Mouse (Mus musculus) neural tube, embryonic 15.5 days (tissue): ENCODE measurements around the gene Gnb4. TPM values are rescaled to one million over a fixed set of nuclear protein-coding genes. Genes with fewer than 3 reads are reported as not detected.

ENCODE experiments used
- ATAC-seq: fragments of 200-750 bp; cut with Nextera tagmentation; 2 replicates; pipeline ENCODE4 v1.8.0; 2017; ENCODE audit warnings: mild to moderate bottlenecking, moderate TSS enrichment, moderate library complexity; ENCODE audit not compliant: low FRiP score
- H3K27ac ChIP-seq: fragments of 300-500 bp; sonication (generic); replicated peaks from 2 replicates; pipeline ENCODE4 v1.5.1; 2015; ENCODE audit warnings: mild to moderate bottlenecking, inconsistent platforms
- H3K27me3 ChIP-seq: fragments of 300-500 bp; sonication (generic); replicated peaks from 2 replicates; pipeline ENCODE4 v1.6.1; 2015; ENCODE audit warnings: inconsistent platforms
- H3K36me3 ChIP-seq: fragments of 300-500 bp; sonication (generic); 2 replicates; pipeline ENCODE4 v1.6.1; 2015; ENCODE audit warnings: inconsistent platforms
- H3K4me1 ChIP-seq: fragments of 300-500 bp; sonication (generic); 2 replicates; pipeline ENCODE4 v1.6.1; 2015; ENCODE audit warnings: inconsistent platforms
- H3K4me2 ChIP-seq: fragments of 300-500 bp; sonication (generic); 2 replicates; pipeline ENCODE4 v1.6.1; 2015; ENCODE audit warnings: inconsistent platforms, mild to moderate bottlenecking, moderate library complexity
- H3K4me3 ChIP-seq: fragments of 300-500 bp; sonication (generic); replicated peaks from 2 replicates; pipeline ENCODE4 v1.5.1; 2015; ENCODE audit warnings: mild to moderate bottlenecking, inconsistent platforms
- H3K9ac ChIP-seq: fragments of 300-500 bp; sonication (generic); replicated peaks from 2 replicates; pipeline ENCODE4 v1.6.1; 2015; ENCODE audit warnings: mild to moderate bottlenecking, inconsistent platforms
- H3K9me3 ChIP-seq: fragments of 300-500 bp; sonication (generic); replicated peaks from 2 replicates; pipeline ENCODE4 v1.6.1; 2016; ENCODE audit warnings: inconsistent platforms
- WGBS: fragments of 180-500 bp; shearing (Covaris S2); methylation state at CpG from one replicate; pipeline ENCODE4 v1.1.7; 2015; ENCODE audit warnings: mixed read lengths; 5-methylcytosine and 5-hydroxymethylcytosine counted together
- polyA plus RNA-seq: library from polyadenylated mRNA; unstranded; fragments of >200 nt; fragmentation: Nextera tagmentation; extraction: Ambion mirVana; gene quantifications from 2 replicates; pipeline ENCODE4 v1.2.1, GENCODE M21; 2015

Gnb4 gene
- polyA plus RNA-seq = 101 and 106 TPM in 2 replicates

GRCm38 (mm10) chr3:32616331-32617052 is at the start of gene Gnb4:
Gene Gnb4 (minus strand): TSS chr3:32616585.
- H3K9me3 ChIP-seq = no peaks in the 10 kb centered on the region
- peak within 1 kb of the TSS; percentile 62 for H3K4me2 ChIP-seq
- under 1% methylated on average over 54 of the region's 83 CpGs for WGBS
- peak within 1 kb of the TSS; percentile 80 for H3K27ac ChIP-seq
- peak; percentile 95 for ATAC-seq
- H3K36me3 ChIP-seq = no peaks in the 10 kb centered on the region
- no peaks in the 10 kb centered on the region for H3K27me3 ChIP-seq
- H3K9ac ChIP-seq = peak within 1 kb of the TSS; percentile 67
- peaks cover 29% of the 10 kb centered on the region for H3K4me1 ChIP-seq
- peak within 1 kb of the TSS; percentile 67 for H3K4me3 ChIP-seq

GRCm38 (mm10) chr3:32661556-32661930 is 45.2 kb upstream of the Gnb4 start:
- no peak for ATAC-seq
- H3K27ac ChIP-seq = no peak overlapping the region
- no peaks in the 10 kb centered on the region for H3K9me3 ChIP-seq
- WGBS = 94% methylated on average over 3 of the region's 3 CpGs
- H3K9ac ChIP-seq = no peak overlapping the region
- no peak overlapping the region for H3K4me2 ChIP-seq
- no peaks in the 10 kb centered on the region for H3K4me1 ChIP-seq
- H3K27me3 ChIP-seq = no peaks in the 10 kb centered on the region
- no peaks in the 10 kb centered on the region for H3K36me3 ChIP-seq
- no peak overlapping the region for H3K4me3 ChIP-seq

GRCm38 (mm10) chr3:32660831-32661555 is 44.6 kb upstream of the Gnb4 start:
- Histone ChIP-seq H3K4me2 (no peak overlapping the region), H3K9ac (no peak overlapping the region), H3K36me3 (no peaks in the 10 kb centered on the region), H3K27ac (no peak overlapping the region), H3K9me3 (no peaks in the 10 kb centered on the region), H3K4me3 (no peak overlapping the region), H3K27me3 (no peaks in the 10 kb centered on the region), H3K4me1 (no peaks in the 10 kb centered on the region)
- ATAC-seq = no peak
- 66% methylated on average over 8 of the region's 8 CpGs for WGBS

GRCm38 (mm10) chr3:32660276-32660675 is 43.9 kb upstream of the Gnb4 start:
- H3K27me3 ChIP-seq = no peaks in the 10 kb centered on the region
- ATAC-seq = no peak
- H3K9me3 ChIP-seq = no peaks in the 10 kb centered on the region
- H3K27ac ChIP-seq = no peak overlapping the region
- H3K4me2 ChIP-seq = no peak overlapping the region
- no peak overlapping the region for H3K9ac ChIP-seq
- no peaks in the 10 kb centered on the region for H3K4me1 ChIP-seq
- H3K36me3 ChIP-seq = no peaks in the 10 kb centered on the region
- H3K4me3 ChIP-seq = no peak overlapping the region
- WGBS = 67% methylated on average over 8 of the region's 8 CpGs

GRCm38 (mm10) chr3:32659506-32659905 is 43.1 kb upstream of the Gnb4 start:
- H3K9me3 ChIP-seq = no peaks in the 10 kb centered on the region
- no peak overlapping the region for H3K4me3 ChIP-seq
- H3K27ac ChIP-seq = no peak overlapping the region
- H3K9ac ChIP-seq = no peak overlapping the region
- 98% methylated on average over 2 of the region's 2 CpGs for WGBS
- no peak overlapping the region for H3K4me2 ChIP-seq
- no peak for ATAC-seq
- H3K27me3 ChIP-seq = no peaks in the 10 kb centered on the region
- H3K36me3 ChIP-seq = no peaks in the 10 kb centered on the region
- no peaks in the 10 kb centered on the region for H3K4me1 ChIP-seq

GRCm38 (mm10) chr3:32658821-32659220 is 42.4 kb upstream of the Gnb4 start:
- ATAC-seq = no peak

GRCm38 (mm10) chr3:32658401-32658800 is 42.0 kb upstream of the Gnb4 start:
- H3K9me3 ChIP-seq = no peaks in the 10 kb centered on the region
- H3K4me1 ChIP-seq = no peaks in the 10 kb centered on the region
- no peak for ATAC-seq
- no peaks in the 10 kb centered on the region for H3K36me3 ChIP-seq
- H3K4me3 ChIP-seq = no peak overlapping the region
- no peak overlapping the region for H3K27ac ChIP-seq
- 83% methylated on average over 7 of the region's 7 CpGs for WGBS
- H3K27me3 ChIP-seq = no peaks in the 10 kb centered on the region
- no peak overlapping the region for H3K4me2 ChIP-seq
- no peak overlapping the region for H3K9ac ChIP-seq

More at GRCm38 (mm10) chr3:32658821-32659220, 42.4 kb upstream of the Gnb4 start:
- H3K9me3 ChIP-seq = no peaks in the 10 kb centered on the region
- no peaks in the 10 kb centered on the region for H3K4me1 ChIP-seq
- WGBS = 86% methylated on average over 16 of the region's 16 CpGs
- H3K27ac ChIP-seq = no peak overlapping the region
- no peaks in the 10 kb centered on the region for H3K36me3 ChIP-seq
- no peak overlapping the region for H3K4me3 ChIP-seq
- H3K9ac ChIP-seq = no peak overlapping the region
- H3K27me3 ChIP-seq = no peaks in the 10 kb centered on the region
- no peak overlapping the region for H3K4me2 ChIP-seq

GRCm38 (mm10) chr3:32656398-32656994 is 40.1 kb upstream of the Gnb4 start:
- WGBS = 73% methylated on average over 10 of the region's 10 CpGs
- no peak overlapping the region for H3K9ac ChIP-seq
- H3K9me3 ChIP-seq = no peaks in the 10 kb centered on the region
- H3K4me1 ChIP-seq = no peaks in the 10 kb centered on the region
- no peak overlapping the region for H3K4me2 ChIP-seq
- no peak for ATAC-seq
- no peak overlapping the region for H3K27ac ChIP-seq
- no peaks in the 10 kb centered on the region for H3K36me3 ChIP-seq
- no peak overlapping the region for H3K4me3 ChIP-seq
- no peaks in the 10 kb centered on the region for H3K27me3 ChIP-seq

- Histone ChIP-seq H3K9me3 (no peaks in the 10 kb centered on the region), H3K9ac (no peak overlapping the region), H3K27ac (no peak overlapping the region), H3K4me2 (no peak overlapping the region), H3K4me1 (no peaks in the 10 kb centered on the region), H3K4me3 (no peak overlapping the region), H3K36me3 (no peaks in the 10 kb centered on the region), H3K27me3 (no peaks in the 10 kb centered on the region)
- 86% methylated on average over 4 of the region's 4 CpGs for WGBS
- no peak for ATAC-seq
Observed at GRCm38 (mm10) chr3:32655994-32656393, 39.6 kb upstream of the Gnb4 start.

- Histone ChIP-seq H3K27ac (no peak overlapping the region), H3K4me3 (no peak overlapping the region), H3K4me2 (no peak overlapping the region), H3K27me3 (no peaks in the 10 kb centered on the region), H3K9ac (no peak overlapping the region), H3K4me1 (no peaks in the 10 kb centered on the region), H3K9me3 (no peaks in the 10 kb centered on the region), H3K36me3 (no peaks in the 10 kb centered on the region)
- ATAC-seq = no peak
- 79% methylated on average over 4 of the region's 4 CpGs for WGBS
Observed at GRCm38 (mm10) chr3:32652739-32653138, 36.4 kb upstream of the Gnb4 start.

- no peaks in the 10 kb centered on the region for H3K36me3 ChIP-seq
- H3K9me3 ChIP-seq = no peaks in the 10 kb centered on the region
- no peaks in the 10 kb centered on the region for H3K27me3 ChIP-seq
- H3K4me3 ChIP-seq = no peak overlapping the region
- no peak overlapping the region for H3K9ac ChIP-seq
- ATAC-seq = no peak
- no peaks in the 10 kb centered on the region for H3K4me1 ChIP-seq
- H3K27ac ChIP-seq = no peak overlapping the region
- H3K4me2 ChIP-seq = no peak overlapping the region
- WGBS = 77% methylated on average over 4 of the region's 4 CpGs
Observed at GRCm38 (mm10) chr3:32649284-32649683, 32.9 kb upstream of the Gnb4 start.

GRCm38 (mm10) chr3:32646918-32647317 is 30.5 kb upstream of the Gnb4 start:
- H3K27me3 ChIP-seq = no peaks in the 10 kb centered on the region
- H3K9me3 ChIP-seq = no peaks in the 10 kb centered on the region
- H3K4me2 ChIP-seq = no peak overlapping the region
- H3K4me3 ChIP-seq = no peak overlapping the region
- ATAC-seq = no peak
- H3K27ac ChIP-seq = no peak overlapping the region
- no peak overlapping the region for H3K9ac ChIP-seq
- H3K36me3 ChIP-seq = no peaks in the 10 kb centered on the region
- no peaks in the 10 kb centered on the region for H3K4me1 ChIP-seq
- 90% methylated on average over 4 of the region's 4 CpGs for WGBS
